Mouse (Mus musculus): ENCODE measurements at regions not wholly inside any gene's neighbourhood (a gene's known extent, or its start where the extent isn't known, plus 50 kb on each side); places are given as distances from the start of the nearest gene placed in this dataset.

DNA sequence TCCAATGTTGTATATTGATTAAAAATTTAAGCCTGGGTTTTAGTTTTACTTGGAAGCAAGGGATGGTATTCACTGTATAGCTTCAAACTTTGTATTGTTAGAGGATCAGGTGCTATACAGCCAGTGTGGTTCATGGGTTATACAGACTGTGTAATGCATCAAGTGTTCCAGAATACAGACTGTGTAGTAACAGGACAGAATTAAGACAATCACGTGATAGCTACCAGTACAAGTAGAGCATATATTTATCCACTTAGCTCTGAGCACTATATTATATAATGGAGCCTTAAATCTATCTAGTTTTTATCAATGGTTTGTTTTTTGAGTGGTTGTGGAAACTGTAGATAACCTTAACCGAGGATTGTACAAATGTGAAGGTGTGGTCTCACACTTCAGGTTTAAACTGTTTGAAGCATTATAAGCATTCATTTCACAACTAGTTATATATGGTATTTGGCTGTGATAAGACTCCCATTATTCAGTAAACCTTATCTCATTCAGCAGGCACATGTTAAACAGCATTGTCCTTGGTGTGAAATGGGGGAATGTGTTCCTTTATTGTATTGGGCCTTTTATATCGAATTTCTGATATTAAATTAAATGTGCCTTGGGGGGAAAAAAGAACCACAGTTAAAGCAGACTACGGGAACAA is 256.3 kb upstream of the Sdr16c6 start:
- DNase-seq: no peak

DNA sequence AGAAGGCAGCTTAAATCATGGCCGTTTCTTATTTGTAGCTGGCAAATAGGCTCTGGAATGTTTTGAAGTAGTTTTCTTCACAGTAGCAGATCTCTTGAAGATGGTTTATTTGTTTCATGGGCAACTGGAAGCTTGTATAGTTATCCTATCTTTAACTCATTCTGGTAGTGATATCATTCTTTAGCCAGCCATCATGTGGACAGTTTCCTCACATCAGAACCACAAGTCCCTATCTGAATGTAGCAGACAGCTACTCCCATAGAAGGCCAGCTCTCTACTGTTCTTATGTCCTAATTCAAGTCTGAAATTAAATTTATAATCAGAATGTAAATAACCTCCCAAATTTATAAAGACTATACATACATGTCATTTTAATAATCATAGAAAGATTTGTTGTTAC is 253.8 kb upstream of the Sdr16c6 start:
- DNase-seq: no peak

DNA sequence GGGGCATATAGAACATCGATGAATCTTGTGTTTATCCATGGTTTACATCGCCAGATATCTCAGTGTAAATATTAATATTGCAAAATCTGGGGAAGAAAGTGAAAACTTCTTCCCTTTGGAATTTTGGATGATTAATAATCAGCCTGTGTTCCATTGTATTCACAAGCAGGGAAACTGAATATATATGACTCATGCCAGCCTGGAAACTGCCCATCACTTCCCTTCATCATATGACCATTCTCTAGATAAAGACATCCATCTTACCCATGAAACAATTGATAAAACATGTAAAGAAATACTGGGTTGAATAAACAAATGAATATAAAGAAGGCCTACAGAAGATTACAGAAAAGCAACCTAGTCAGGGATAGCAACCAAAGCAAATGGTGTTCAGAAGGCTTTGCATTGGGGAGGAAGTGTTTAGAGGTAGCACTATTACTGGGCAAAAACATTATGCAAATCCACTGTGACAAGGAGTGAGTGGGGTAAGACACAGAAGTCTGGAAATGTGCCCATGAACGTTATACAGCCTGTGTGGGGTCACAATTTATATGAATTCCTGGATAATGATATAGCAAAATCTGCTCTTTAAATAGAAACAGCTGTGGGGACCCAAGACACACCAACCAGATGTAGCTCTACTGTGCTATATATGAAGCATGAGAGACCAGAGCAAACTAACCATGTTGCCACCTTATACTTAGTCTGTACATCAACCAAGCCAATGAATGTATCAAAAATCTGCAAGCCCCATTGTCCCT is 238.5 kb upstream of the Sdr16c6 start:
- no peak for DNase-seq

DNA sequence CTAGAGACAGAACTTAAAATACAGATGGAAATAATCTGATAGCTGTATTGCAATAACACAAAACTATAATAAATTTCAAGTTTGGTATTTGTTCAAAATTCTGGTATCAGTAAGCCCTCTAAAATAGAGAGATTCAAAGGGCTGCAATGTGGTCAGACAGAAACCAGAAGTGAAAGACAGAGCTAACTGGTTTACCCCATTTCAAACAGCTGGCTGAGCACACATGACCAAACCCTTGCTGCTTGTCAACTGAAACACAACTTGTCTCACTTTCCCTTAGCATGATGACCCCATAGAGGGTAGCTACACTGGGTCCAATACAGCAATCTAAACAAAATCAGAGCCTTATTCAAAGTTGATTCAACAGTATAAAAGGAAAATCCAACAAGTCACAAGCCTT is 234.2 kb upstream of the Sdr16c6 start:
- DNase-seq: no peak

DNA sequence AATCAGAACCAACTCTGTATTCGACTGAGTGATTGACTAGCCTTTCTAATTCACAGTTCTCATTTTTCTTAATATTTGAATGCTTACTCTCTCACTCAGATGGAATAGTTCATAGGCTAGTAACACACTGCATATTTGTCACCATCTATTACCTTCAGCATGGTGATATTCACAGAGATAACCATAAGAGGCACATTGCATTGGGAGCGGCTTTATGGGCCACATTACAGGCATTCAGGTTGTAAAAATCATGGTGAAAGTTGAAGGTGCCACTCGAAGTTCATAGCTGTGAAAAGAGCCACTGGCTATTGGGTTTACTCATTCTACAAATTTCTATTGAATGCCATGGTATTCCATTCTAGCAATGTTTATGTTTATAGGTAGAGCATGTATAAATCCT is 229.6 kb upstream of the Sdr16c6 start:
- DNase-seq: no peak

DNA sequence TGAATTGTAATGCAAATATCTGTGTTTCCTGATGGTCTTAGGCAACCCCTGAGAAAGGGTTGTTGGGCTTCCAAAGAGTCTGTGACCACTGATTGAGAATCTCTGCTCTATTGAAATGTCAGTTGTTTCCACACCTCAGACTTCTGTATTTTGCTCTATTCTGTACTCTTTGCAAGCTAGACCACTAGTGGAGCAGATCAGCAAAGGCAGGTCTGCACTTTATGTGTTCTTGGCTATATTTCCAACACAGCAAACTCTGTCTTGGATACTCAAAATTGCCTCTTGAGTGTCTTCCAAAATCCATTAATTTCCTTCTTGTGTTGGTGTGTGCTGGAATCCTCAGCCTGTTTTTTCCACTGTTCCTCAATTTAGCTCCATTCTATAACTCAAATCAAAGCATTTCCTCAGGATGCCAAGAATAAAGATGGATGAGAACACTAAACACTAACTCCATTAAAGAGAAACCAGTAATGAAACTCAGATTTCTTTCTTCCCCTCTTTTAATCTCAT is 228.5 kb upstream of the Sdr16c6 start:
- DNase-seq: no peak

DNA sequence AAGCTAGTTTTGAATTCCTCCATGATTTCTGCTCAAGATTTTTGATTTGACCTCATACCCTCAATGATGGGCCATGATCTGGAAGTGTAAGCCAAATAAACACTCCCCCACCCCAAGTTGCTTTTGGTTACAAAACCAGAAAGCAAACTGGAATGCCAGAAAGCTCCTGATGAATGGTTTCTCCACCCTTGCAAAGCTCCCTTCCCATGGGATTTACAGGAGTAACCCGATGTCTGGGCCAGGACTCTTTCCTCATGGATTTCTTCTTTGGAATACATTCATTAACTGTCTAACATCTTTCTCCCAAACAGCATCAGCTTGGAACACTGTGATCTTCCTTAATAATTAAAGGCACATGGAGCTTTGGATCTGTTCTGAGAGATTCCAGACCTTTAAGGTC is 227.3 kb upstream of the Sdr16c6 start:
- no peak for DNase-seq

DNA sequence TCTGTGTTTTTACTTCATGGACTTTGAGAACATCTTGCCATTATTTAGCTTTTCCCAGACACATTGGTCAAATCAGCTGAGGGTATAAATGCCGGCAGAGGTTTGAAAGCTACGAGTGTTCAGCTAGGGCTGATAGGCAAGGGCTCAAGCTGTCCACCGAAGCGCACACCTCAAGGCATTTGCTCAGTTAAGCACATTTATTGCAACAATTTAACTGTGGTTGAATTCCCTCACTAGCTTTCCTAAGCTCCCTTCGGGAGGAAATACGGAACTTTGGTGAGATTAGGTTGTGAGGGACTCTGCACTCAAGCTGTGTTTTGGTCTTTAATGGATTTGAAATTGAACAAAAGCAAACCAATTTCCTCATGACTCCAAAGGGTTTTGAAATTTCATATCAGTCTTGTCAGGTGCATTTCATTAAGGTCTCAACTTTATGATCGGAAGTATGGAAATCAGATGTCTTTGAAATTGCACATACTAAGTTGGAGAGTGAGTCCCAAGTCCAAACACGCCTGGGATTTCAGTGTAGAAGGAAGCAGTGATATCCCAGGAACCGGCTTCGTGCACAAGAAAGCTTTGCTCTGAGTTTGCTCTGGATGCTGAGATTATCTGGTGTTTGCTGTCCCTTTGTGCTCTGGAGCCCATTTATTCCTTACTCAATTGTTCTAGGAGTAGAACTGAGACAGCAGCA is 223.0 kb upstream of the Sdr16c6 start:
- DNase-seq: no peak

DNA sequence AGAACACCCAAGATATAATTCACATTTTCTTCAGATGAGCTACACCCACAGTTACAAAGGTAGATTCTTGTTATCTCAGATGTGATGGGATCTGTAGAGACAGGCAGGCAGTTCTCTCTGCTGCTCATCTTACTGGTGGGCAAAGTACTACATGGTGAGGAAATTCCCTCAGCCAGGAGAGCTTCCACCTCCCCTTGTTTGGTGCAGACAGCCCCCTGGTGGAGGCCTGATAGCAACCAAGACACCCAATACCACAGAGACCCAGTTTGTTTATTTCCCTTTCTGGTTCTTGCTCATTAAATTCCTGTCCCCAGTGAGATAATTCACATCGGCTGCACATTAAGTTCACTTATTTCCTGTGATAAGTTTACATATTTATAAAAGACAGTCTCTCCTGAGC is 222.3 kb upstream of the Sdr16c6 start:
- DNase-seq: no peak

DNA sequence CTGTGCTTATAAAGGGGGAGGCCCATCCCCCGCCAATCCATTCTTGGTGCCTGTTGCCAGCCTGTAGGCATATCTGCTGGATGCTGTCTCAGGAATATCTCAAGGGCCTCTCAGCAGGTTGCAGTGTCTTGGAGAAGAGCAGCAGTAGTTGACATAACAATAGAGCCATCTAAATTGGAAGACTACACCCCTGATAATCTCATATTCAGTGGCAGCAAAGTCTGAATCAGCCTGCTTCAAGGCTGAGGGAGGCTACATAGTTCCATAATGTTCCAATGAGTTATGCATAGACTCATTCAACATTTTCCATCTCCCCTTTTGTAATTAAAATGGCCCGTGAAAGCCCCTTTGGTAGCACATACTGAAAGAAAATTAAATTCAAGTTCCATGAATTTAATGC is 172.3 kb upstream of the Sdr16c6 start:
- no peak for DNase-seq

DNA sequence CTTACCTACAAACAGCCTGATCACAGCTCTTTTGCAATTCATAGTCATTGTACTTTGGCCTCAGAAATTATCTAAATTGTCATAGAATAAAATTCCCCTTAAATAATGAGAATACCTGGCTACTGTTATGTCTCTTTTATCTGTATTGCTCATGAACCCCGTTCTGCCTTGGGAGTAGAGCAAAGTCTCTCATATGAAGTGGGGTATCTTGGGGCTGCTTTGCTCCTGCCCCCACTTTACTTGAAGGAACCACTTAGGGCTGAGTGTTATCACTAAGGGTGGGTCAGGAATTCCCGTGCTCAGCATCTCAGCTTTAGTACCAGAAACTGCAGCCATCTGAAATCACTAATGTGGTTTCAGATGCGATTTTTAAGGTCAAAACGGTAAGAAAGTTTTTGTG is 170.3 kb upstream of the Sdr16c6 start:
- no peak for DNase-seq

DNA sequence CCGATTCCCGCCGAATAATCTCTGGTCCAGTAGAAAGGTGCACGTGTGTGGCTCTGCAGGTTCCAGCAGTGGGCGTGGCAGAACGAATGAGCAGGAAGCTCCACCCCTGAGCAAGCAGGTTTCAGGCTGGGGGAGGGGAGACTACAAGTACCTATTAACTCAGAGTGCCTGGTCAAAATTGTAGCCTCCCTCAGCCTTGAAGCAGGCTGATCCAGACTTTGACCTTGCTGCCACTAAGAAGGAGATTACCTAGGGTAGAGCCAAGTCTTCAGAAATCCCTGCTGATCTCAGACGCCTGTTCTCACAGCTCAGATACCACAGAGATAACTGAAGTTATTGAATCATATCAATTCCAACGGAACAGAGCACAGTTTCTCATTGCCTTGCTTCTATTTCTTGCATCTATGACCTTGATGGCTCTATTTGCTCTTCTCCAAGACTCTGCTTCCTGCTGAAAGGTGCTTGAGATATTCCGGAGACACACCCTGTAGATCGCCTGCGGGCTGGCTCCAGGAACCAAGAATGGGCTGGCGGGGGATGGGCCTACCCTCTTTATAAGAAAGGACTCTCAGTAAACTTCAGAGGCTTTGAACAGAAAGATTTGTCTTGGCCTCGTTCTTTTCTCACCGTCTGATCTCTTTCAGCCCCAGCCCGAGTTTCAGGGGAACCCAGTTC is 165.1 kb upstream of the Sdr16c6 start:
- peak; percentile 11 for DNase-seq

DNA sequence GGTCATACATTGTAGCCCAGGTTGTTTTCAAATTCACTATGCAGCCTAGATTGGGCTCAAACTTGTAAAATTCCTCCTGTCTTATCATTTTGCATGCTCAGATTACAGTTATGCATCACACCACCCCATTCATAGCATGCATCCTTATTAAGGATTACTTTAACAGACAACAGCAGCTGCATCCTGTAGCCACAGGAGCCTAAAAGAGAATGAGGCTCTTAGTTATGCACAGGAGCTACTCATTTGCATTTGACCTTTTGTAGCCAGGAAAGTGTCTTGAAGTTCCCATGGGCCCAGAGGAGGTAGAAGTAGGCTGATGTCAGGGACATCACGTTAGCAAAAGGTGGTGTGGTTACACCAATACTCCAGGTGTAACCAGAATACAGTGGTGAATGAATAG is 148.9 kb upstream of the Sdr16c6 start:
- DNase-seq: no peak

DNA sequence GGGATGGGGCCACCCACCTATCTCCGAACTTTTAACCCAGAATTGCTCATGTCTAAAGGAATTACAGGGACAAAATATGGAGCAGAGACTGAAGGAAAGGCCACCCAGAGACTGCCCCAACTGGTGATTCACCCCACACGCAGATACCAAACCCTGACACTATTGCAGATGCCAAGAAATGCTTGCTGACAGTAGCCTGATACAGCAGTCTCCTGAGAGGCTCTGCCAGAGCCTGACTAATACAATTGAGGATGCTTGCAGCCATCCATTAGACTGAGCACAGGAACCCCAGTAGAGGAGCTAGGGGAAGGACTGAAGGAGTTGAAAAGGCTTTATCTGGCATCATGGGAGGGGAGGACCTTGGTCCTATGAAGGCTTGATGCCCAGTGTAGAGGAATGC is 142.4 kb upstream of the Sdr16c6 start:
- DNase-seq: no peak

DNA sequence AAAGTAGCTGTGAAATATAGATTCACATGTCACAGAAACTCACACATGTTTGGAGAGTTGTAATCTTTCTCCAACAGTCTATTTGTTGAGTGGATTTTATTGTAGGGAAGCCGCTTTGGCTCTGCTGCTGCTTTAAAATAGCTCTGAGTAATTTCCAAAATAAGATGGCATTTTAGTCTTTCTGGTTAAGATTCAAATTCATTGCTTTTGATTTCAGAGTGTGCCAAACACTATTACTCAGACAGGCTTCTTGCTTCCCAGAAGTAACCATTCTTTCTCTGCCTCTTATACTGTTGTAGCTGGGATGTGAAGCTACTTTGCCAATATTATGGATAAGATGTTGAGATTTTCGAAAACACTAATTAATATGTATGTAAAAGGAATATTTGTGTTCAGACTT is 134.6 kb upstream of the Sdr16c6 start:
- DNase-seq: no peak

DNA sequence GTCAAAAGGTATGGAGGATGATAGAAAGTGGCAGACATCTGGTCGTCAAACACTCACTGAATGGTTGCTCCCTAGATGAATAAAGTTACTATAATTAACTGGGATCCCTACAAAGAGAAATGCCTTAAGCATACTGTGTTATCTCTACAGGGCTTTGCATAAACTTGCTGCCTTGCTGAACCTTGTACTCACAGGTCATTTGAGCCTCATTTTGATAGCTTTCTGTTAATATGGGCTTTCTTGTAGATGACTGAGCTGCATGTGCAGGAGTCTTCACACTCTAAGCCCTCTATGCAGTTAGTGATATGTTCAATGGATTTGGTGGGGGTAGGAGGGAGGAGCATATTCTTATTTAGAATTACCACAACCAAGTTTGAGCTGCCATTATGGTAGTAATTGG is 127.8 kb upstream of the Sdr16c6 start:
- DNase-seq: no peak

DNA sequence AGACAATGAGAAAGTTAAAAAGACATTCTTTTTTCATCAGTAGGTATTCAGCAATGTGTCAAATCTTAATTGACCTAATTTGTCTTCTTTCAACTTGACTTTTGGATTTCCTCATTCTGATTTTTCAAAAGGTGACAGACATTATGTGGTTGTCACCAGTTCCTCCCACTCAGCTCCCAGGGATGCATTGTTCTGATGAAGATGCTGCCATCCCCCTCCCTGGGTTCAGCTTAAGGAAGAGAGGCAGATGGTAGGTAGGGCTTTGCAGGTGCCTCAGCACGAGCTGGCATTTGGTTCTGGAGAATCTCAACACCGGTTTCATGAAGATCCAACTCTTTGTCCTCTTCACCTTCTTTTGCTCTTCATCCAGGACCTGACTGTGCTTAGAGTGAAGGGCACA is 122.0 kb upstream of the Sdr16c6 start:
- no peak for DNase-seq

DNA sequence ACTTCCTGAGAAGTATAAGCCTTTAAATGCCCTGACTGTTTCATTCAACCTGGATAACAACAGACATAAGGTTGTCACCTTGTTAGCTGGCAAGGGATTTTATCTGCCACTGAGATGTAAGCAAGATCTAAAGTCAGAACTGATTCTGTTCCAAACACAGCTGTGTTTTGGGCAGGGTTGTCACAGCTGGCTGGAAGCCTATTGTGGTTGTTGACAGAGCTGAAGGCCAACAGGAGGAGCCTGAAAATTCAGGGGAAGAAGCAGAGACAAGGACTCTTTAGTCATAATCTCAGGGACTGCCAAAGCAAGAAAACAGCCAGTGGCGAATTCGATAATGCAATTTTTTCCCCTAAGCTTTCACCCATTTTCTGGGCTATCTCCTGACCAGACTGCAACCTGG is 118.5 kb upstream of the Sdr16c6 start:
- DNase-seq: no peak

DNA sequence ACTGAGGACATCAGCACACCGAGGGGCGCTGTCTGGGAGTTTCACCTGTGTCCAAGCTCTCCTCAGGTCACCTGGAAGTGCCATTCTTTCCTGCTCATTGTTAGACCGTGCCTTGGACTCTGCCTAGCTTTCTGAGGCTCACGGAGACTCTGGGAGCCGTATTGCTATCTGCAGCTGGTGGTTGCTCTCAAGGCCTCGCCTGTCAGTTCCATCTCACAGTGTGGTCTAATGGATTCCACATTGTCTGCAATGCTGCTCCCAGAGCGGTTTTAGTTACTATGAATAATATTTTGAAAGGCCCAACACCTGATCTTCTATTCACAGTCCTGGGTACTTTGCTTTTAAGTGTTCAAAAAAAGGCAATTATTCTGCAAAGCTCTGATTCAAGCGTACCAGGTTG is 117.9 kb upstream of the Sdr16c6 start:
- no peak for DNase-seq

Data from kidney, adult 11 months (tissue).